Comparison of ENCODE assay signal across 19 mouse cellular contexts in genomic region chr12:84273366-84273765, GRCm38 (mm10).
"Had no signal": no experiment of that assay in that cellular context is flagged by ENCODE, and none has a peak within 500 bp of the region (broad histone marks: within the 10 kb centered on the region; RNA-seq: fewer than 3 reads in every experiment).

No protein-coding gene starts in this region.

- H3K9me3 ChIP-seq: intestine, embryonic 15.5 days; liver, embryonic 13.5 days; midbrain, embryonic 12.5 days; midbrain, embryonic 15.5 days; neural tube, embryonic 12.5 days; neural tube, embryonic 15.5 days had no signal

- H3K9ac ChIP-seq: intestine, embryonic 15.5 days; liver, embryonic 13.5 days; lung, embryonic 14.5 days; midbrain, embryonic 12.5 days; midbrain, embryonic 15.5 days; neural tube, embryonic 12.5 days; neural tube, embryonic 15.5 days had no signal

- ATAC-seq: intestine, embryonic 15.5 days; lung, postnatal 0 days; midbrain, embryonic 15.5 days had no signal

- H3K27me3 ChIP-seq: intestine, embryonic 15.5 days; liver, embryonic 13.5 days; midbrain, embryonic 12.5 days; midbrain, embryonic 15.5 days; neural tube, embryonic 12.5 days; neural tube, embryonic 15.5 days had no signal

- H3K4me3 ChIP-seq: intestine, embryonic 15.5 days; left cerebral cortex, adult 2 months; liver, embryonic 13.5 days; midbrain, embryonic 12.5 days; midbrain, embryonic 15.5 days; neural tube, embryonic 12.5 days; neural tube, embryonic 15.5 days had no signal

- H3K4me2 ChIP-seq: intestine, embryonic 15.5 days; liver, embryonic 13.5 days; lung, embryonic 14.5 days; midbrain, embryonic 12.5 days; midbrain, embryonic 15.5 days; neural tube, embryonic 12.5 days; neural tube, embryonic 15.5 days had no signal

- DNase-seq: layer of hippocampus, postnatal 36 days; liver, embryonic 13.5 days; lung, embryonic 14.5 days; right cerebral cortex, adult 18-20 months; right cerebral cortex, postnatal 14 days; right cerebral cortex, postnatal 4 days; thymus, adult 2 months; thymus, postnatal 14 days; thymus, postnatal 4 days had no signal

- H3K4me1 ChIP-seq: intestine, embryonic 15.5 days; liver, embryonic 13.5 days; midbrain, embryonic 15.5 days; neural tube, embryonic 15.5 days had no signal

- H3K27ac ChIP-seq: intestine, embryonic 15.5 days; kidney, postnatal 0 days; left cerebral cortex, adult 2 months; liver, embryonic 13.5 days; macrophage; midbrain, embryonic 12.5 days; midbrain, embryonic 15.5 days; neural tube, embryonic 12.5 days; neural tube, embryonic 15.5 days; stomach, postnatal 0 days had no signal

- H3K36me3 ChIP-seq: intestine, embryonic 15.5 days; liver, embryonic 13.5 days; midbrain, embryonic 12.5 days; midbrain, embryonic 15.5 days; neural tube, embryonic 12.5 days; neural tube, embryonic 15.5 days had no signal
